Mouse (Mus musculus): ENCODE measurements around the gene Tedc1. TPM values are rescaled to one million over a fixed set of nuclear protein-coding genes. Genes with fewer than 3 reads are reported as not detected.

Gene Tedc1
- 4.3 and 17.0 TPM in 2 replicates for total RNA-seq (2014; rRNA removed)
- polyA plus RNA-seq (2015; fragmentation: Nextera tagmentation; extraction: Ambion mirVana) = 8.8 and 8.9 TPM in 2 replicates

GRCm38 (mm10) chr12:113155887-113156539 is at the start of gene Tedc1:
TSS of gene Tedc1 (plus strand) at chr12:113156421.
- DNase-seq (ENCODE audit: low spot score) = peak; percentile 100
- Histone ChIP-seq H3K4me1 (ENCODE audit: insufficient read depth, low read length) (peaks cover 10% of the 10 kb centered on the region; the same call in 1 of the 2 replicates), H3K36me3 (ENCODE audit: insufficient read depth, low read length) (no peaks in the 10 kb centered on the region), H3K4me2 (ENCODE audit: low read depth, low read length, poor library complexity, severe bottlenecking) (peak within 1 kb of the TSS; percentile 83), H3K9me3 (ENCODE audit: low read length) (no peaks in the 10 kb centered on the region), H3K27ac (ENCODE audit: low read depth, low read length) (peak within 1 kb of the TSS; percentile 60), H3K9ac (replicated peaks; ENCODE audit: low read length, poor library complexity, severe bottlenecking) (peak within 1 kb of the TSS; percentile 58), H3K4me3 (ENCODE audit: low read depth, low read length) (peak within 1 kb of the TSS; percentile 50), H3K27me3 (ENCODE audit: insufficient read depth, low read length) (no peaks in the 10 kb centered on the region)
- ATAC-seq (ENCODE audit: low FRiP score) = peak; percentile 97
- TF ChIP-seq CTCF (IDR thresholded peaks at IDR 0.05) = peak; percentile 99
- WGBS = 0% methylated on average over 46 of the region's 46 CpGs

- Histone ChIP-seq H3K36me3 (ENCODE audit: insufficient read depth, low read length) (peaks cover under 1% of the 10 kb centered on the region; the same call in 1 of the 2 replicates), H3K4me1 (ENCODE audit: insufficient read depth, low read length) (no peaks in the 10 kb centered on the region), H3K4me2 (ENCODE audit: low read depth, low read length, poor library complexity, severe bottlenecking) (no peak overlapping the region), H3K9ac (replicated peaks; ENCODE audit: low read length, poor library complexity, severe bottlenecking) (no peak overlapping the region), H3K27ac (ENCODE audit: low read depth, low read length) (no peak overlapping the region), H3K4me3 (ENCODE audit: low read depth, low read length) (no peak overlapping the region), H3K9me3 (ENCODE audit: low read length) (no peaks in the 10 kb centered on the region), H3K27me3 (ENCODE audit: insufficient read depth, low read length) (no peaks in the 10 kb centered on the region)
- DNase-seq (ENCODE audit: low spot score) (no peak), ATAC-seq (ENCODE audit: low FRiP score) (no peak)
- 83% methylated on average over 4 of the region's 4 CpGs for WGBS
- TF ChIP-seq CTCF (IDR thresholded peaks at IDR 0.05) = no peak
Observed at GRCm38 (mm10) chr12:113107431-113108124, 48.6 kb upstream of the Tedc1 start.

- H3K27ac ChIP-seq (ENCODE audit: low read depth, low read length) = 0 out of 2 replicates have a peak overlapping the region, but pooled peaks have one; percentile 44
- WGBS = 85% methylated on average over 17 of the region's 17 CpGs
- ATAC-seq (ENCODE audit: low FRiP score) = no peak
Observed at GRCm38 (mm10) chr12:113108528-113109283, 47.5 kb upstream of the Tedc1 start.

GRCm38 (mm10) chr12:113109801-113110200 is 46.4 kb upstream of the Tedc1 start:
- H3K27ac ChIP-seq (ENCODE audit: low read depth, low read length) = no peak overlapping the region
- no peak overlapping the region for H3K9ac ChIP-seq (replicated peaks; ENCODE audit: low read length, poor library complexity, severe bottlenecking)
- DNase-seq (ENCODE audit: low spot score) = no peak
- TF ChIP-seq CTCF (IDR thresholded peaks at IDR 0.05) = no peak
- no peak for ATAC-seq (ENCODE audit: low FRiP score)
- peaks cover 13% of the 10 kb centered on the region for H3K36me3 ChIP-seq (ENCODE audit: insufficient read depth, low read length)
- H3K9me3 ChIP-seq (ENCODE audit: low read length) = no peaks in the 10 kb centered on the region
- H3K4me2 ChIP-seq (ENCODE audit: low read depth, low read length, poor library complexity, severe bottlenecking) = no peak overlapping the region
- no peak overlapping the region for H3K4me3 ChIP-seq (ENCODE audit: low read depth, low read length)
- no peaks in the 10 kb centered on the region for H3K4me1 ChIP-seq (ENCODE audit: insufficient read depth, low read length)
- 86% methylated on average over 10 of the region's 10 CpGs for WGBS
- H3K27me3 ChIP-seq (ENCODE audit: insufficient read depth, low read length) = no peaks in the 10 kb centered on the region

More at GRCm38 (mm10) chr12:113108528-113109283, 47.5 kb upstream of the Tedc1 start:
- Histone ChIP-seq H3K36me3 (ENCODE audit: insufficient read depth, low read length) (peaks cover 5% of the 10 kb centered on the region; the same call in 1 of the 2 replicates), H3K9me3 (ENCODE audit: low read length) (no peaks in the 10 kb centered on the region), H3K27me3 (ENCODE audit: insufficient read depth, low read length) (no peaks in the 10 kb centered on the region), H3K4me2 (ENCODE audit: low read depth, low read length, poor library complexity, severe bottlenecking) (no peak overlapping the region), H3K4me1 (ENCODE audit: insufficient read depth, low read length) (no peaks in the 10 kb centered on the region), H3K4me3 (ENCODE audit: low read depth, low read length) (no peak overlapping the region), H3K9ac (replicated peaks; ENCODE audit: low read length, poor library complexity, severe bottlenecking) (no peak overlapping the region)
- TF ChIP-seq CTCF (IDR thresholded peaks at IDR 0.05) = no peak
- DNase-seq (ENCODE audit: low spot score) = no peak

GRCm38 (mm10) chr12:113114141-113114540 is 42.1 kb upstream of the Tedc1 start:
- H3K4me1 ChIP-seq (ENCODE audit: insufficient read depth, low read length) = no peaks in the 10 kb centered on the region
- no peak overlapping the region for H3K27ac ChIP-seq (ENCODE audit: low read depth, low read length)
- H3K4me2 ChIP-seq (ENCODE audit: low read depth, low read length, poor library complexity, severe bottlenecking) = no peak overlapping the region
- ATAC-seq (ENCODE audit: low FRiP score) = no peak
- H3K27me3 ChIP-seq (ENCODE audit: insufficient read depth, low read length) = no peaks in the 10 kb centered on the region
- no peak overlapping the region for H3K9ac ChIP-seq (replicated peaks; ENCODE audit: low read length, poor library complexity, severe bottlenecking)
- no peak overlapping the region for H3K4me3 ChIP-seq (ENCODE audit: low read depth, low read length)
- DNase-seq (ENCODE audit: low spot score) = no peak
- no peak for TF ChIP-seq CTCF (IDR thresholded peaks at IDR 0.05)
- WGBS = 96% methylated on average over 4 of the region's 4 CpGs
- peaks cover 38% of the 10 kb centered on the region for H3K36me3 ChIP-seq (ENCODE audit: insufficient read depth, low read length)
- H3K9me3 ChIP-seq (ENCODE audit: low read length) = no peaks in the 10 kb centered on the region

All from midbrain, postnatal 0 days (tissue).